Mouse (Mus musculus) adrenal gland, postnatal 25 days (tissue): ENCODE measurements around the gene Rpl19. TPM values are rescaled to one million over a fixed set of nuclear protein-coding genes. Genes with fewer than 3 reads are reported as not detected.

Source experiments
- DNase-seq: peaks from one replicate; pipeline ENCODE4 v3.0.0; 2021; ENCODE audit warnings: mixed read lengths
- total RNA-seq: library from RNA; stranded (reverse); gene quantifications from 2 replicates; pipeline ENCODE4 v1.2.3, GENCODE M21; 2021

The Rpl19 gene
- total RNA-seq, 1 experiment from 2014 or later = 1,136 TPM

GRCm38 (mm10) chr11:97998898-97999608, 27.5 kb upstream of the Rpl19 start:
- no peak for DNase-seq

- DNase-seq = no peak
Observed at GRCm38 (mm10) chr11:97999748-98000147, 26.8 kb upstream of the Rpl19 start.

GRCm38 (mm10) chr11:98000378-98001140, 26.0 kb upstream of the Rpl19 start:
- DNase-seq = no peak

- no peak for DNase-seq
Observed at GRCm38 (mm10) chr11:98001351-98001824, 25.1 kb upstream of the Rpl19 start.

GRCm38 (mm10) chr11:98001986-98002385, 24.5 kb upstream of the Rpl19 start:
- no peak for DNase-seq

- DNase-seq = peak; percentile 80
Observed at GRCm38 (mm10) chr11:98002627-98003026, 23.9 kb upstream of the Rpl19 start.

- DNase-seq = no peak
Observed at GRCm38 (mm10) chr11:98003171-98003671, 23.3 kb upstream of the Rpl19 start.

- DNase-seq = no peak
Observed at GRCm38 (mm10) chr11:98004161-98004560, 22.3 kb upstream of the Rpl19 start.

- DNase-seq = no peak
Observed at GRCm38 (mm10) chr11:98005076-98005475, 21.4 kb upstream of the Rpl19 start.

- peak; percentile 55 for DNase-seq
Observed at GRCm38 (mm10) chr11:98005686-98006085, 20.8 kb upstream of the Rpl19 start.

- DNase-seq = no peak
Observed at GRCm38 (mm10) chr11:98008087-98008486, 18.4 kb upstream of the Rpl19 start.

- DNase-seq = no peak
Observed at GRCm38 (mm10) chr11:98011716-98012115, 14.8 kb upstream of the Rpl19 start.

- no peak for DNase-seq
Observed at GRCm38 (mm10) chr11:98012831-98013230, 13.7 kb upstream of the Rpl19 start.

GRCm38 (mm10) chr11:98016177-98016576, 10.3 kb upstream of the Rpl19 start:
- no peak for DNase-seq

GRCm38 (mm10) chr11:98016824-98017223, 9.7 kb upstream of the Rpl19 start:
- no peak for DNase-seq

- DNase-seq = no peak
Observed at GRCm38 (mm10) chr11:98018222-98018621, 8.3 kb upstream of the Rpl19 start.

GRCm38 (mm10) chr11:98018858-98019641, 7.5 kb upstream of the Rpl19 start:
- DNase-seq = peak; percentile 36

GRCm38 (mm10) chr11:98019883-98020610, 6.5 kb upstream of the Rpl19 start:
- DNase-seq = no peak

- DNase-seq = no peak
Observed at GRCm38 (mm10) chr11:98020710-98021109, 5.8 kb upstream of the Rpl19 start.

- no peak for DNase-seq
Observed at GRCm38 (mm10) chr11:98021118-98021517, 5.4 kb upstream of the Rpl19 start.

GRCm38 (mm10) chr11:98021565-98022252, 4.8 kb upstream of the Rpl19 start:
- peak; percentile 27 for DNase-seq
